Mouse (Mus musculus) olfactory bulb, adult 2 months (tissue): ENCODE results near the gene Acss2. TPM values are rescaled to one million over a fixed set of nuclear protein-coding genes. Genes with fewer than 3 reads are reported as not detected.
A peak's percentile ranks its signal among the peaks of the same experiment; 100 is the strongest.

Experiments used
- H3K27ac ChIP-seq: fragments of 200-500 bp; 2 replicates; pipeline ENCODE4 v1.5.1; 2012; ENCODE audit warnings: low read depth, low read length; ENCODE audit not compliant: insufficient read depth
- H3K4me1 ChIP-seq: fragments of 200-500 bp; 2 replicates; pipeline ENCODE4 v1.6.1; 2012; ENCODE audit warnings: low read length; ENCODE audit not compliant: control insufficient read depth, insufficient read depth
- H3K4me3 ChIP-seq: fragments of 200-500 bp; 2 replicates; pipeline ENCODE4 v1.5.1; 2012; ENCODE audit warnings: mild to moderate bottlenecking, low read depth, low read length, moderate library complexity; ENCODE audit not compliant: insufficient read depth
- CTCF ChIP-seq: fragments of 200-500 bp; IDR thresholded peaks from 2 replicates; pipeline ENCODE4 v1.5.1; 2012; ENCODE audit warnings: low read depth, mild to moderate bottlenecking, low read length, moderate library complexity; ENCODE audit not compliant: insufficient read depth
- POLR2A ChIP-seq: fragments of 200-500 bp; IDR thresholded peaks from 2 replicates; pipeline ENCODE4 v1.6.1; 2012; ENCODE audit warnings: mild to moderate bottlenecking, low read depth, low read length, moderate library complexity; ENCODE audit not compliant: insufficient read depth
- WGBS: fragments of 180-500 bp; shearing (Covaris S2); methylation state at CpG from one replicate; pipeline ENCODE4 v1.1.7; 2018; 5-methylcytosine and 5-hydroxymethylcytosine counted together
- polyA plus RNA-seq: library from polyadenylated mRNA; stranded (reverse); fragments of >200 nt; gene quantifications from 2 replicates; pipeline ENCODE4 v1.2.4, GENCODE M21; 2012; ENCODE audit warnings: low replicate concordance; ENCODE audit not compliant: missing spikeins, insufficient read depth, insufficient read length

The Acss2 gene
- polyA plus RNA-seq, 1 experiment, result not detected

DNA sequence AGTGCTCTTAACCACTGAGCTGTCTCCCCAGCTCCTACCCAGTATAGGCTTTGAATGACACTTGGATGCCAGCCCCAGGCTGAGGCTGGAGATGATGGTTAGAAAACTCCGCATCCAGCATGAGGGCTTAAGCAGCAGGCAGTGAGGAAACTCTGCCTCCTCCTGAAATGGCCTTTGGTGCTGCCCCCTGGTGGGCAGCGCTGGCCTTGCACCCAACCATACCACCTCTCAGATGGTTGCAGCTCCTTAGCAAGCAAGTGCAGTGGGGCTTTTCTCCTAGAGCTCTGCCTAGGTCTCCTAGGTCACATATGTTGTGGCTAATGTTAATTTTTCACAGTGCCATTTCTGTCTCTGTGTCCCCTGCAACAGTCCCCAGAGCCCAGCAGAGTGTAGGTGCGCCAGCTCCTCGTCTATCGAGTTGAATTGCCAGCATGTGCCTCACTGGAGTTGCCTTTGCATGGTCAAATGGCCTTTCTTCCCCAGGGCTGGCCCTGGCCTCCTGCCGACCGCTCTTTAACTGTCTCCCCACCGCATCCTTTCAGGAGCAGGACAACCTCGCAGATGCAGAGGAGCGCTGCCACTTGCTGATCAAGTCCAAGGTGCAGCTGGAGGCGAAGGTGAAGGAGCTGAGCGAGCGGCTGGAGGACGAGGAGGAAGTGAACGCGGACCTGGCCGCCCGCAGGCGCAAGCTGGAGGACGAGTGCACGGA, 109.4 kb downstream of the Acss2 start:
- Histone ChIP-seq H3K4me3 (no peak overlapping the region), H3K27ac (no peak overlapping the region), H3K4me1 (peaks cover 30% of the 10 kb centered on the region)
- TF ChIP-seq CTCF (peak; percentile 89), POLR2A (no peak)
- WGBS, result 73% methylated on average over 21 of the region's 21 CpGs

DNA sequence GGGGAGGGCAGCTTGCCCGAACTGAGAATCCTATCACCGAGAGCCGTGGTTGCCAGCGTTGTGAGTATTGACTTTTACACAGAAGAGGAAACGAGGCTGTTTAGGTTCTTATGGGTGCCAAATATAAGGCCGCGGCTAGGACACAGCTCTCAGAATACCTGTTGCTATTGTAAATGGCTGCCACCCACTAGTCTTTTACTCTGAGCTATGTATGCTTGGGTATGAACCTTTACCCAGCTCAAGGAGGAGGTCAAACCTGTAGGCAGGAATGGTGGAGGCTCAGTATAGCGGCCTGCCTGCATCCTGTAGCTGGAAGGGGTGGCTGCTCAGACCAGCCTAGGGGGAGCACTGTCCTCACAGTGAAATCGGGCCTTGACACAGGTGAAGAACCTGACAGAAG, 110.4 kb downstream of the Acss2 start:
- H3K27ac ChIP-seq, result no peak overlapping the region
- WGBS, result 94% methylated on average over 9 of the region's 9 CpGs
- no peak overlapping the region for H3K4me3 ChIP-seq
- H3K4me1 ChIP-seq, result peaks cover 30% of the 10 kb centered on the region
- no peak for TF ChIP-seq POLR2A
- TF ChIP-seq CTCF, result no peak

DNA sequence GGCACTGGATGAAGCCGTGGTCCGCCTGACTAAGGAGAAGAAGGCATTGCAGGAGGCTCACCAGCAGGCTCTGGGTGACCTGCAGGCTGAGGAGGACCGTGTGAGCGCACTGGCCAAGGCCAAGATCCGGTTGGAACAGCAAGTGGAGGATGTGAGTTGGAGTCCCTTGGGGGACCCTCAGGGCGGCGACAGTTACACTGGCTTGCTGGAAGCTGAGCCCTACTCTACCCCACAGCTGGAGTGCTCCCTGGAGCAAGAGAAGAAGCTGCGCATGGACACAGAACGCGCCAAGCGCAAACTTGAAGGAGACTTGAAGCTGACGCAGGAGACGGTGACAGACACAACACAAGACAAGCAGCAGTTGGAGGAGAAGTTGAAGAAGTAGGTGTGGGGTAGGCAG, 110.8 kb downstream of the Acss2 start:
- H3K4me3 ChIP-seq, result 0 out of 2 replicates have a peak overlapping the region, but pooled peaks have one; percentile 34
- WGBS, result 95% methylated on average over 13 of the region's 13 CpGs

DNA sequence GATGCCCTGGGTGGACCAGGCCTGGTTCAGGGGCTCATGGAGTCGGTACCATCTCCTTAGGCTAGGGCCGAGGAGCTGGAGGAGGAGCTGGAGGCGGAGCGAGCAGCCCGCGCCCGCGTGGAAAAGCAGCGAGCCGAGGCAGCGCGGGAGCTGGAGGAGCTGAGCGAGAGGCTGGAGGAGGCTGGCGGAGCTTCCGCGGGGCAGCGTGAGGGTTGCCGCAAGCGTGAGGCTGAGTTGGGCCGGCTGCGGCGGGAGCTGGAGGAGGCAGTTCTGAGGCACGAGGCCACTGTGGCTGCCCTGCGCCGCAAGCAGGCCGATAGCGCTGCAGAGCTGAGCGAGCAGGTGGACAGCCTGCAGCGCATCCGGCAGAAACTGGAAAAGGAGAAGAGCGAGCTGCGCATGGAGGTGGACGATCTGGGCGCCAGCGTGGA, 111.5 kb downstream of the Acss2 start:
- under 1% methylated on average over 35 of the region's 35 CpGs for WGBS
- Histone ChIP-seq H3K4me3 (peak overlapping the region; percentile 34), H3K27ac (no peak overlapping the region), H3K4me1 (peaks cover 30% of the 10 kb centered on the region)
- TF ChIP-seq CTCF (no peak), POLR2A (no peak; the same call in 1 of the 2 replicates)

More for the DNA sequence above, 110.8 kb downstream of the Acss2 start:
- Histone ChIP-seq H3K27ac (no peak overlapping the region), H3K4me1 (peaks cover 30% of the 10 kb centered on the region)
- TF ChIP-seq CTCF (no peak), POLR2A (no peak)

DNA sequence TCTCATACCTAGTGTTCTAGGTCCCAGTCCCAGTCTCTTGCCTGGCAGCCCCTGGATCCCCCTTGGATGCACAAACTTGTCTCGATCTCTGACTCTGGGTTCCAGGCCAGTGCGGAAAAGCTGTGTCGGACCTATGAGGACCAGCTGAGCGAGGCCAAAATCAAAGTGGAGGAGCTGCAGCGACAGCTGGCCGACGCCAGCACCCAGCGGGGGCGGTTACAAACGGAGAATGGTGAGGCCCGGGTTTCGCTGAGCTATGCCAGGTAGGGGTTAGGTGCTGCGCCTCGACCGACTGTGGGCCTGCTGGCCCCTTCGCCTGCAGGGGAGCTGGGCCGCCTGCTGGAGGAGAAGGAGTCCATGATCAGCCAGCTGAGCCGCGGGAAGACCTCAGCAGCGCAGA, 112.4 kb downstream of the Acss2 start:
- peaks cover 30% of the 10 kb centered on the region for H3K4me1 ChIP-seq
- WGBS, result 88% methylated on average over 20 of the region's 20 CpGs

DNA sequence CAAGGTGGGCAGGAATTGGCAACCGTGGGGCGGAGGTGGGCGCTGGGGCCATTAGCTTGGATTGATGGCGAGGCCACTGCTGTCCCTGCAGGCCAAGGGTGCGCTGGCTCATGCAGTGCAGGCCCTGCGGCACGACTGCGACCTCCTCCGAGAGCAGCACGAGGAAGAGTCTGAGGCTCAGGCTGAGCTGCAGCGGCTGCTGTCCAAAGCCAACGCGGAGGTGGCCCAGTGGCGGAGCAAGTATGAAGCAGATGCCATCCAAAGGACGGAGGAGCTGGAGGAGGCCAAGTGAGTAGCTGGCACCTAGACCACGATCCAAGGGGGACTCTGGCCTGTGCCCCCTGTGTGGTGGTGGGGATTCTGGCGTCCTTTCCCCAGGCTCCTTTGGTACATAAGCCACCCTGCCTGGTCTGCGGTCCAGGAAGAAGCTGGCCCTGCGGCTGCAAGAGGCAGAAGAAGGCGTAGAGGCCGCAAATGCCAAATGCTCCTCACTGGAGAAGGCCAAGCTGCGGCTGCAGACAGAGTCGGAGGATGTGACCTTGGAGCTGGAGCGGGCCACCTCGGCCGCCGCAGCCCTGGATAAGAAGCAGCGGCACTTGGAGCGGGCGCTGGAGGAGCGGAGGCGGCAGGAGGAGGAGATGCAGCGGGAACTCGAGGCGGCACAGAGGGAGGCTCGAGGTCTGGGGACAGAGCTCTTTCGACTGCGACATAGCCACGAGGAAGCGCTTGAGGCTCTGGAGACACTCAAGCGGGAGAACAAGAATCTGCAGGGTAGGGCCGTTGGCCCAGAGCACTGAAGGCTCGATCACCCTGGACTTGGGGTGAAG, 113.1 kb downstream of the Acss2 start:
- WGBS, result 68% methylated on average over 43 of the region's 43 CpGs
- TF ChIP-seq POLR2A (no peak), CTCF (no peak)
- no peak overlapping the region for H3K4me3 ChIP-seq

More for the DNA sequence above, 112.4 kb downstream of the Acss2 start:
- TF ChIP-seq CTCF (no peak), POLR2A (no peak)
- no peak overlapping the region for H3K4me3 ChIP-seq
- no peak overlapping the region for H3K27ac ChIP-seq

DNA sequence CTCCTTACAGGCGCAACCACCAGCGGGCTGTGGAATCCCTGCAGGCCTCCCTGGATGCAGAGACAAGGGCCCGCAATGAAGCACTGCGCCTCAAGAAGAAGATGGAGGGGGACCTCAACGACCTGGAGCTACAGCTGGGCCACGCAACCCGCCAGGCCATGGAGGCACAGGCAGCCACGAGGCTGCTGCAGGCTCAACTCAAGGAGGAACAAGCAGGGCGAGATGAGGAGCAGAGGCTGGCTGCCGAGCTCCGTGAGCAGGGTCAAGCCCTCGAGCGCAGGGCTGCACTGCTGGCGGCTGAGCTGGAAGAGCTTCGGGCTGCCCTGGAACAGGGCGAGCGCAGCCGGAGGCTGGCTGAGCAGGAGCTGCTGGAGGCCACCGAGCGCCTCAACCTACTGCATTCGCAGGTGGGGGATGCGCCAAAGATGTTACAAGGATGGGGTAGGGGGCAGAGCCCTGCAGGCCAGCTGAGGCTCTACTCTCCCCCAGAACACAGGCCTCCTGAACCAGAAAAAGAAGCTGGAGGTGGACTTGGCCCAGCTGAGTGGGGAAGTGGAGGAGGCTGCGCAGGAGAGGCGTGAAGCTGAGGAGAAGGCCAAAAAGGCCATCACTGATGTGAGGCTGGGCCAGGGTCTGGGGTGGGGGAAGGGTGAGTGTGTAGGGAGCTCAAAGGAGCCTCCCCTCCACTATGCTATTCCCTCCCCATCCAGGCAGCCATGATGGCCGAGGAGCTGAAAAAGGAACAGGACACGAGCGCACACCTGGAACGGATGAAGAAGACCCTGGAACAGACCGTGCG, 114.6 kb downstream of the Acss2 start:
- Histone ChIP-seq H3K27ac (no peak overlapping the region), H3K4me3 (no peak overlapping the region), H3K4me1 (peaks cover 26% of the 10 kb centered on the region)
- 83% methylated on average over 30 of the region's 30 CpGs for WGBS
- TF ChIP-seq POLR2A (no peak), CTCF (no peak)

More for the DNA sequence above, 113.1 kb downstream of the Acss2 start:
- Histone ChIP-seq H3K4me1 (peaks cover 30% of the 10 kb centered on the region), H3K27ac (no peak overlapping the region)

DNA sequence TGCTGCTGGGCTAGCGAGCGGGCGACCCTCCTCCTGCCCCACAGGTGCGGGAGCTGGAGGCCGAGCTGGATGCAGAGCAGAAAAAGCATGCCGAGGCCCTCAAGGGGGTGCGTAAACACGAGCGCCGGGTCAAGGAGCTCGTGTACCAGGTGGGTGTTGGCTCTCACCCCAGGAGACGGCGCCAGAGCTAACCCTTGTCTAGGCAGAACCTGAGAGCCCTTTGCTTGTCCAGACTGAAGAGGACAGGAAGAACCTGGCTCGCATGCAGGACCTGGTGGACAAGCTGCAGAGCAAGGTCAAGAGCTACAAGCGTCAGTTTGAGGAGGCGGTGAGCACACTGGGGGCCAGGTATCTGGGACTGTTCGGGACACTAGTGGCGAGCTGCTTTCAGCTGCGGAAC, 115.4 kb downstream of the Acss2 start:
- TF ChIP-seq CTCF (no peak), POLR2A (no peak)
- no peak overlapping the region for H3K4me3 ChIP-seq
- H3K27ac ChIP-seq, result no peak overlapping the region
- H3K4me1 ChIP-seq, result peaks cover 26% of the 10 kb centered on the region
- 77% methylated on average over 19 of the region's 19 CpGs for WGBS
